ENCODE assay signal across 8 mouse cellular contexts in genomic region chr12:77789427-77789826, GRCm38 (mm10).
DNase-seq lines count a peak whose midpoint lies in the region; ATAC-seq lines count a peak whose summit lies in the region.

No protein-coding gene starts in this region.

- H3K4me3 ChIP-seq in kidney, embryonic 16.5 days (ENCODE audit: low read length), result peak overlapping the region; percentile 31
- no peak overlapping the region for H3K4me3 ChIP-seq in liver, embryonic 15.5 days (replicated peaks)

- peaks cover 10% of the 10 kb centered on the region for H3K4me1 ChIP-seq in kidney, embryonic 16.5 days (ENCODE audit: insufficient read depth, low read length)
- H3K4me1 ChIP-seq in liver, embryonic 15.5 days (replicated peaks), result no peaks in the 10 kb centered on the region

- H3K9me3 ChIP-seq in kidney, embryonic 16.5 days (ENCODE audit: low read length), result no peaks in the 10 kb centered on the region
- H3K9me3 ChIP-seq in liver, embryonic 15.5 days (replicated peaks), result no peaks in the 10 kb centered on the region

- 0 out of 2 replicates have a peak, but pooled peaks cover 3% of the 10 kb centered on the region for H3K27me3 ChIP-seq in kidney, embryonic 16.5 days (ENCODE audit: insufficient read depth, low read length)
- H3K27me3 ChIP-seq in liver, embryonic 15.5 days, result no peaks in the 10 kb centered on the region

- H3K27ac ChIP-seq in kidney, embryonic 16.5 days (ENCODE audit: low read length), result no peak overlapping the region
- no peak overlapping the region for H3K27ac ChIP-seq in liver, embryonic 15.5 days (replicated peaks)

- ATAC-seq in kidney, embryonic 16.5 days (ENCODE audit: low FRiP score, low TSS enrichment), result 0 out of 2 replicates have a peak, but pooled peaks have one; percentile 40
- ATAC-seq in granulocyte monocyte progenitor cell, adult 5-6 weeks (replicated peaks; ENCODE audit: poor library complexity, severe bottlenecking), result peak; percentile 76
- no peak for ATAC-seq in liver, embryonic 15.5 days (ENCODE audit: insufficient read depth)

- WGBS in kidney, embryonic 16.5 days, result 3% methylated on average over 8 of the region's 8 CpGs
- WGBS in liver, embryonic 15.5 days (ENCODE audit: insufficient replicate concordance), result 5% methylated on average over 8 of the region's 8 CpGs

- 0 out of 2 replicates have a peak overlapping the region, but pooled peaks have one; percentile 22 for H3K9ac ChIP-seq in kidney, embryonic 16.5 days (replicated peaks; ENCODE audit: low read length)
- no peak overlapping the region for H3K9ac ChIP-seq in liver, embryonic 15.5 days

- H3K4me2 ChIP-seq in kidney, embryonic 16.5 days (replicated peaks; ENCODE audit: low read depth, low read length), result peak overlapping the region; percentile 56
- peak overlapping the region; percentile 39 for H3K4me2 ChIP-seq in liver, embryonic 15.5 days

- H3K36me3 ChIP-seq in kidney, embryonic 16.5 days (ENCODE audit: insufficient read depth, low read length), result no peaks in the 10 kb centered on the region
- no peaks in the 10 kb centered on the region for H3K36me3 ChIP-seq in liver, embryonic 15.5 days (replicated peaks)

- DNase-seq in kidney, postnatal 25 days, result no peak
- peak; percentile 71 for DNase-seq in brain, adult 2 months (ENCODE audit: low read depth, low spot score)
- peak; percentile 44 for DNase-seq in right cerebral cortex, postnatal 4 days
- DNase-seq in cerebellum, adult 8-10 months, result no peak
- no peak for DNase-seq in lung, postnatal 10 days

Comparison
In these comparisons a context has a peak if more than half of its experiments do, and no peak if none do; other contexts are left out.
1. DNase-seq: peak in brain, adult 2 months (single experiment) and right cerebral cortex, postnatal 4 days (single experiment); none in kidney, postnatal 25 days (0 of 2), cerebellum, adult 8-10 months (single experiment) and lung, postnatal 10 days (single experiment).